Mouse (Mus musculus) forebrain, embryonic 10.5 days (tissue): ENCODE data around the gene Preb. TPM values are rescaled to one million over a fixed set of nuclear protein-coding genes. Genes with fewer than 3 reads are reported as not detected.

Source experiments
- DNase-seq: peaks from one replicate; pipeline ENCODE4 v3.0.0-alpha.2; 2017; ENCODE audit warnings: low spot score; ENCODE audit errors: extremely low spot score
- H3K27ac ChIP-seq: fragments of 300-500 bp; sonication (generic); 2 replicates; pipeline ENCODE4 v1.5.1; 2016; ENCODE audit warnings: mild to moderate bottlenecking
- H3K27me3 ChIP-seq: fragments of 300-500 bp; sonication (generic); 2 replicates; pipeline ENCODE4 v1.6.1; 2016; ENCODE audit warnings: mild to moderate bottlenecking; ENCODE audit not compliant: poor library complexity, severe bottlenecking
- H3K36me3 ChIP-seq: fragments of 300-500 bp; sonication (generic); replicated peaks from 2 replicates; pipeline ENCODE4 v1.6.1; 2016; ENCODE audit warnings: mild to moderate bottlenecking, moderate library complexity
- H3K4me1 ChIP-seq: fragments of 300-500 bp; sonication (generic); 2 replicates; pipeline ENCODE4 v1.6.1; 2016
- H3K4me3 ChIP-seq: fragments of 300-500 bp; sonication (generic); 2 replicates; pipeline ENCODE4 v1.5.1; 2016; ENCODE audit warnings: mild to moderate bottlenecking, moderate library complexity
- H3K9me3 ChIP-seq: fragments of 300-500 bp; sonication (generic); 2 replicates; pipeline ENCODE4 v1.6.1; 2016; ENCODE audit warnings: mild to moderate bottlenecking, moderate library complexity
- WGBS: fragments of 180-500 bp; shearing (Covaris S2); methylation state at CpG from one replicate; pipeline ENCODE4 v1.1.7; 2016; 5-methylcytosine and 5-hydroxymethylcytosine counted together
- polyA plus RNA-seq: library from polyadenylated mRNA; unstranded; fragments of >200 nt; fragmentation: Nextera tagmentation; extraction: Ambion mirVana; gene quantifications from 2 replicates; pipeline ENCODE4 v1.2.1, GENCODE M21; 2016

Gene Preb
- polyA plus RNA-seq, 1 experiment from 2014 or later, result 142 TPM

DNA sequence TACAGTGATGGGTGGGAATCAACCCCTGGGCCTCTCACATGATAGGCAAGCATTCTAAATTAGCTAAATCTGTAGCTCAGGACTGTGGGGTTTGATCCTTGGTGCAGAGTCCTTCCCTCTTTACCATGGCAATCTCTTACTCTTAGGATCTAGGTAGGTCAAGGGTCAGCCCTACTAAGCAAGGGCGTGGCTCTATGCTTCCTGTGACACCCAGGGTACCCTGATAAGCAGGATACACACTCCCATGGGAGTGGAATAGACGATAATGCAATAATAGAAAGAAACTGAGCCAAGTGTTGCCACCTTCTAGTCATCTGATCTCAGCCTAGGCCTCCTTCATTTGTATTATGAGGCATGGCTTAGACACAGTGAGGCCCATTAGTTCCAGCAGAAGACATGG is 9.3 kb upstream of the Preb start:
- H3K27ac ChIP-seq, result no peak overlapping the region
- DNase-seq, result no peak
- H3K4me3 ChIP-seq, result no peak overlapping the region
- 77% methylated on average over 2 of the region's 2 CpGs for WGBS
- H3K4me1 ChIP-seq, result peaks cover 11% of the 10 kb centered on the region; the same call in 1 of the 2 replicates
- H3K36me3 ChIP-seq, result no peaks in the 10 kb centered on the region
- no peaks in the 10 kb centered on the region for H3K9me3 ChIP-seq
- H3K27me3 ChIP-seq, result peaks cover 4% of the 10 kb centered on the region; the same call in 1 of the 2 replicates

DNA sequence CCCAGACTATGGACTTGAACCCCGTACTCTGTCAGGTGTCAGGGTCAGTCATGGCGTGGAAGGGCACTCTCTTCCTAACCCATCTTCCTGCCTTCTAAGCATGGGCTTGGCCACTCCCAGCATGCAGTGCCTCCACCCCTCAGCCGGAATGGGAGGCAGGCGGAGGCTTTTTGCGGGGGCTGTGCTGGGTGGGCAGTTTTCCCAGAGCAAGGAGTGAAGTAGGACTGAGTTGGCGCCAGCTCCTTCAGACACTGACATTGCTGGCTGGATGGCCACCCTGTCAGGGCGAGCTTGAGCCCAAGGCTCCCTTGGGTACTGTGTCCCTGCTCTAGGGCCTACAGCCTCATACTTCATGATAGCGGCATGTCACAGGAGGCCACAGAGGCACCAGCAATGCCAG is 8.3 kb upstream of the Preb start, which contains the start of gene Tcf23:
TSS of gene Tcf23 (plus strand) at position 247 of the 400 bp plus-strand sequence.
- no peak within 1 kb of the TSS for H3K4me3 ChIP-seq
- H3K36me3 ChIP-seq, result no peaks in the 10 kb centered on the region
- DNase-seq, result no peak
- no peak within 1 kb of the TSS for H3K27ac ChIP-seq
- peaks cover 4% of the 10 kb centered on the region; the same call in 1 of the 2 replicates for H3K27me3 ChIP-seq
- H3K9me3 ChIP-seq, result no peaks in the 10 kb centered on the region
- H3K4me1 ChIP-seq, result 0 out of 2 replicates have a peak, but pooled peaks cover 4% of the 10 kb centered on the region
- WGBS, result 81% methylated on average over 8 of the region's 8 CpGs

DNA sequence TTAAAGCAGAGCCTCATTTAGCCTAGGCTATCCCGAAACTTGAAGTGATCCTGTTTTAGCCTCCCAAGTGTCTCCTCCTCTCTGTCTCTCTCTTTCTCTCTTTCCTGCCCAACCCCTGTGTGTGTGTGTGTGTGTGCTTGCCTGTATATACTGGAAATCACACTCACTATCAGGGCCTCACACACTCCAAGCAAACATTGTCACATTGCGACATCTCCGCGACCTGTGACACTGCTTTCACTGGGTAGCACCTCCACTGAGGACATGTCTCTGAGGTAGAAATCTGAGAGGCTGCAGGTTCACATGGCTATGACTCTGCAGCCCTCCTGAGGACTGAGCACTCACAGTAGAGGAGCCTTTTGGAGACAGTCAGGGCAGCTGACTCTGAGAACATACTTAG is 6.0 kb upstream of the Preb start:
- Histone ChIP-seq H3K27me3 (peaks cover 4% of the 10 kb centered on the region; the same call in 1 of the 2 replicates), H3K36me3 (no peaks in the 10 kb centered on the region), H3K4me1 (0 out of 2 replicates have a peak, but pooled peaks cover 4% of the 10 kb centered on the region), H3K9me3 (no peaks in the 10 kb centered on the region), H3K27ac (no peak overlapping the region), H3K4me3 (no peak overlapping the region)
- 89% methylated on average over 4 of the region's 4 CpGs for WGBS
- no peak for DNase-seq

DNA sequence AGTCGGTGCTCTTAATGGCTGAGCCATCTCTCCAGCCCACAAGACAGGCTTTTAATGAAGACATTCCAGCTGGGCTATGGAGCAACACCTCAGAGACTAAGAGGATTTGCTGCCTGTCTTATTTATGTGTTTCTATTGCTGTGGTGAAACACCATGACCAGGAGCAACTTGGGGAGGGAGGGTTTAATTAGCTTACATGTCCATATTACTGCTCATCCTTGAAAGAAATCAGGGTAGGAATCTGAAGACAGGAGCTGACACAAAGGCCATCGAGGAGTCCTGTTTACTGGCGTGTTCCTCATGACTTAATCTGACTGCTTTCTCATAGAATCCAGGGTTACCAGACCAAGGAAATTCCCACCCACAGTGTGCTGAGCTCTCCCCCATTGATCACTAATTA is 3.8 kb upstream of the Preb start:
- no peak overlapping the region for H3K27ac ChIP-seq
- no peak for DNase-seq
- peaks cover 2% of the 10 kb centered on the region; the same call in 1 of the 2 replicates for H3K36me3 ChIP-seq
- peaks cover 2% of the 10 kb centered on the region; the same call in 1 of the 2 replicates for H3K27me3 ChIP-seq
- no peaks in the 10 kb centered on the region for H3K9me3 ChIP-seq
- H3K4me1 ChIP-seq, result peaks cover 14% of the 10 kb centered on the region
- H3K4me3 ChIP-seq, result no peak overlapping the region
- 70% methylated on average over 3 of the region's 3 CpGs for WGBS

DNA sequence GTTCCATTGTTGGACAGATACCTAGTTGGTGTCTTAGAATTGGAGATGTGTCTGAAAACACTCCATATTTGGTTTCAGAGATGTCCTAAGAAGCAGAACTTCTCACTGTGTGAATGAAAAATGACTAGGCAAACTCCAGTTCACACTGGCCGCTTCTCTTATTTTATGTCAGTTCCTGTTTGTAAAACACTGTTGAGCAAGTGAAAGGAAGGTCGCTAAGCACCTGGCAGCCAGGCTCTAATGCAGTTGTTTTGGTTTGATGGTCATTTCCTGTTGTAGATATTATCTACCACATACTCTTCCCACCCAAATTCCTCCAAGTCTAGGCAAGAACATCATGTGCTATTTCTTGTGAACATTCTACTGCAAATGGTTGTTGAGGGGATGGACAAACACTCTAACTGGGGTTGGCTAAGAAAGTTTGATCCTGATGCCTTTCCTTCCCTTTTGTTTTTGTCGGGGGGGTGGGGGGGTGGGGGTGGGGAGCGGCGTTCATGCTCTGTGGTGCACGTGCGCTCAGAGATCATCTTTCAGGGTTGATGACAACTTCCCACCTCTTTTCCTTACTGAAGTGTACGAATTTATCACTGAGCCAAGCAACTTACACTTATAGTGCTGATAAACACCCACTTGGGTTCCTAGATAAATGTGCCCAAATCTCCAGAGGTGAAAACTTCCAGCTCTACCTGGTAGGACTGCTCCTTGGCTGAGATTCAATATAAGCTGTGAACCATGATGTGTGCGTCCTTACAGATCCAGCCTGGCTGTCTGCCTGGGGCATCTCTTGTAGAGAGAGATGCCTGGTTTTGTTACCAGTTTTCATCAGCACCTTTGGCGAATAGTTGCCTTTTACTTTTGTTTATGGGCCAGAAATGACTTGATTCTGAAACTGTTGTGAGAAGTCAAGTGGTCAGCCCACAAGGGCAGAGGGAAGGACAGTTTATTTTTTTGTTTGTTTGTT is 1.7 kb upstream of the Preb start:
- 85% methylated on average over 10 of the region's 10 CpGs for WGBS

DNA sequence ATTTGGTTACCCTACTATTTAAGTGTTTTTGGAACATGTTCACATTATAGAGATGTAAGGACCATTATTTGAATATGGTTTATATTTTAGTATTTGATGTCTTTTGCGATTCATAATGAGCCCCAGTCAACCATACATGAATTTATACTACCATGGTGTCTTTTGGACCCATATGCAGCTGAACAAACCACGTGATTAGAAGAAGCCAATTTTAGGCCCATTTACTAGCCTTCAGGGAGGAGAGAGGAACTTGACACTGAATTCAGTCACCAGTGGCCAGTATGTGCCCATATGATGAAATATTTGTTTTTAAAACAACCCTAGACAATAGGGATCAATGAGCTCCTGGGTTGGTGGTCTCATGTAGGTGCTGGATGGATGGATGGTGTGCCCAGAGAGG is 653 bp upstream of the Preb start:
- no peaks in the 10 kb centered on the region for H3K9me3 ChIP-seq
- H3K27me3 ChIP-seq, result no peaks in the 10 kb centered on the region
- no peak for DNase-seq
- H3K36me3 ChIP-seq, result peaks cover 25% of the 10 kb centered on the region
- H3K4me3 ChIP-seq, result peak overlapping the region; percentile 73
- H3K27ac ChIP-seq, result peak overlapping the region; percentile 92
- 92% methylated on average over 2 of the region's 2 CpGs for WGBS
- H3K4me1 ChIP-seq, result peaks cover 30% of the 10 kb centered on the region

More for the DNA sequence above, 1.7 kb upstream of the Preb start:
- no peak overlapping the region for H3K27ac ChIP-seq
- no peaks in the 10 kb centered on the region for H3K9me3 ChIP-seq
- no peaks in the 10 kb centered on the region for H3K27me3 ChIP-seq
- no peak overlapping the region for H3K4me3 ChIP-seq
- DNase-seq, result no peak
- H3K36me3 ChIP-seq, result peaks cover 21% of the 10 kb centered on the region
- H3K4me1 ChIP-seq, result peaks cover 30% of the 10 kb centered on the region

DNA sequence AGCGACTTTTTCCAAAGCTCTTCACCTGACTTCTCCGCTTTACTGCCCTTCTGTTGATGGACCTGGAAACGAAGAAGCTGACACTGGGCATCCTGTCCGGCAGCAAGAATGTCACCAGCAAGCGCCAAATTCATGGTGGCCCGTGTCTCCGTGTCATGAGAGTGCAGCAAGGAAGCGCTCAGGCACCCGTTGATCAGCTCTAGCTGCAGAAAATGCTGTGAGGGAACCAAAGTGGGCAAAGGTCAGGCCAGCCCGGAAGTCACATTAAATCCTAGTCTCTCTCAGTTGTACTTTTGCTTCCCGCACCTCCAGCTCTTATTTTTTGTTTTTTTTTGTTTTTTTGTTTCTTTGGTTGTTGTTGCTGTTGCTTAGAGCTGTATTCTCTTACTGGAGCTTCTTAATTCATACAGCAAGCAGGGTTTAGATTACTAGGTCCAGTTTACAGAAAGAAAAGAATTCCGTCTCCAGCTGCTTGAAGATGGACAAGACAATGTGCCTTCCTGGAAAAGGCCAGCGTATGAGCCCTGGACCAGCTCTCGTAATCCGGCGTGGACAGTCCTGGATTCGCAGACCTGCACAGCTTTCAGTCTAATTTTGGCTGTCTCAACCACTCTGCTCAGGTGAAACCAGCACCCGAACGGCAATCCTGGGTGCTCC is 835 bp downstream of the Preb start:
- H3K4me3 ChIP-seq, result peak overlapping the region; percentile 73
- 41% methylated on average over 19 of the region's 19 CpGs for WGBS
- no peak for DNase-seq
- peak overlapping the region; percentile 92 for H3K27ac ChIP-seq
- no peaks in the 10 kb centered on the region for H3K27me3 ChIP-seq
- peaks cover 40% of the 10 kb centered on the region for H3K36me3 ChIP-seq
- no peaks in the 10 kb centered on the region for H3K9me3 ChIP-seq
- peaks cover 30% of the 10 kb centered on the region for H3K4me1 ChIP-seq

DNA sequence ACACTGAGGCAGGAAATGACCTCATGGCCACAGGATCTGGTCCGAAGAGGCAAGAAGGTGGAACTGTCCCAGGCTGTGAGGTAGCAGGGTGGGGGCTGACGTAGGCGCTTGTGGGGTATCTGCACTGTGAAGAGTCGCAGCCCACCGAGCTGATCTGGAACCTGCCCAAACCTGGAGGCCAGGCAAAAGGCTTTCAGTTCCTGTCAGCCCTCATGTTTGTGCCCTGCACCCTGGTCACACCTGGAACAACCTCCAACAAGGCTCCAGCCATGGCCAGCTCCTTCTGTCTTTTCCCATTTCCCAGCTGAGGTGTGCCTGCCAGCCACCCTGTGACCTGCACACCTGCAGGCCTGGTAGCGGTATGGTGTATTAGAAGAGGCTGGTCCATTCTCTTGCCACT is 2.3 kb downstream of the Preb start:
- no peak for DNase-seq
- 94% methylated on average over 6 of the region's 6 CpGs for WGBS
- H3K27ac ChIP-seq, result no peak overlapping the region
- peak overlapping the region; percentile 18 for H3K4me3 ChIP-seq
- H3K4me1 ChIP-seq, result peaks cover 30% of the 10 kb centered on the region
- H3K36me3 ChIP-seq, result peaks cover 54% of the 10 kb centered on the region
- no peaks in the 10 kb centered on the region for H3K27me3 ChIP-seq
- H3K9me3 ChIP-seq, result no peaks in the 10 kb centered on the region

DNA sequence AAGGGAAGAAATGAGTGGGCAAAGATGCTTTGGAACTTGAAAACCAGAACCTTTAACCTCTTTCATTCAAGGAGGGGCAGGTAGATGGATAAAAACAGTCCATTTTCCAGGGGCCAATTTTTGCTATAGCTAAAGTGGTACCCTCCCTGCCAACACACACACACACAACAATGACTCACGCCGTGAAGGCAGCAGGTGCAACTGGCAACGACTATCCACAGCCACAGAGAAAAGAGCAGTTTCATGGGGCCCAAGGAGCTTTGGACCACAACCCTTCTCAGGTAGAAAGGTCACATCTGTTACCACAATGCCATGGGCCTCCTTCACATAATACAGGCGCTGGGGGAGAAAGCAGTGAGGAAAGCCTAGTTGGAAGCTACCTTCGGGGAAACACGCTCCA is 4.4 kb downstream of the Preb start:
- H3K9me3 ChIP-seq, result no peaks in the 10 kb centered on the region
- H3K36me3 ChIP-seq, result peaks cover 69% of the 10 kb centered on the region
- WGBS, result 97% methylated on average over 6 of the region's 6 CpGs

DNA sequence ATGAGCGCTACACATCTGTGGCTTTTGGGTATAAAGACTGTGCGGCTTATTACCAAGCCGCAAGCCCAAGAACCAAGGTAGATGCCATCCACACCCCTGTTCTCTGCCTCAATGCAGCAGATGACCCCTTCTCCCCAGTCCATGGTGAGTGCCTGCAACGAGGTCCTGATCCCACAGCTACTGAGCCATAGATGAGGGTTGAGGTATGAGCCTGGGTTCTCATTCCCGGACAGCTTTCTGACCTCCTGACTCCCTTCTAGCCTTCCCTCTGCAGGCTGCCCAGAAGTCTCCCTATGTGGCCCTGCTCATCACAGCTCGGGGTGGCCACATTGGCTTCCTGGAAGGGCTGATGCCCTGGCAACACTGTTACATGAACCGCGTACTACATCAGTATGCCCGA is 5.6 kb downstream of the Preb start:
- no peak for DNase-seq
- Histone ChIP-seq H3K27me3 (no peaks in the 10 kb centered on the region), H3K9me3 (no peaks in the 10 kb centered on the region), H3K36me3 (peaks cover 69% of the 10 kb centered on the region), H3K4me3 (no peak overlapping the region), H3K4me1 (peaks cover 36% of the 10 kb centered on the region), H3K27ac (no peak overlapping the region)
- 98% methylated on average over 9 of the region's 9 CpGs for whole genome bisulfite sequencing

More for the DNA sequence above, 4.4 kb downstream of the Preb start:
- no peak for DNase-seq
- Histone ChIP-seq H3K4me1 (peaks cover 33% of the 10 kb centered on the region), H3K27ac (no peak overlapping the region), H3K27me3 (no peaks in the 10 kb centered on the region), H3K4me3 (no peak overlapping the region)

DNA sequence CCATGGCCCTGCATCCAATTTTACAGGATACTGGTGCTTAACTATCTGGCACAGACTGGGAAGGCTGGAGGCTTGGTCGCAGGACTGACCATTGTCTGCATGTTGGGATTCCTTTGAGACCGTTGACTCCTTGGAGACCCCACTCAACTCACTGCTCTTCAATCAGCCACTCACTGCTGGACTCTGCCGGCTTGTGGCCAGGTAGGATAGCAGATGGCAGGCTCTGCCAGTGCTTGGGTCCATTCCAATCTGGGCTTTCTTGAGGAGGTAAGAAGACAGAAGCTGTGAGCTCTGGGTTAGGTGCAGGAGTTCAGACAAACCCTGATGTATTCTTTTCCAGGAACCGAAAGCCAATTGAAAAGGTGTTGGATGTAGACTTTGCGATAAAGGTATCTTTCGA is 6.1 kb downstream of the Preb start:
- Histone ChIP-seq H3K36me3 (peaks cover 69% of the 10 kb centered on the region), H3K27me3 (peaks cover under 1% of the 10 kb centered on the region; the same call in 1 of the 2 replicates), H3K9me3 (no peaks in the 10 kb centered on the region), H3K27ac (no peak overlapping the region), H3K4me1 (peaks cover 36% of the 10 kb centered on the region), H3K4me3 (no peak overlapping the region)
- DNase-seq, result no peak
- WGBS, result 100% methylated on average over 6 of the region's 6 CpGs

DNA sequence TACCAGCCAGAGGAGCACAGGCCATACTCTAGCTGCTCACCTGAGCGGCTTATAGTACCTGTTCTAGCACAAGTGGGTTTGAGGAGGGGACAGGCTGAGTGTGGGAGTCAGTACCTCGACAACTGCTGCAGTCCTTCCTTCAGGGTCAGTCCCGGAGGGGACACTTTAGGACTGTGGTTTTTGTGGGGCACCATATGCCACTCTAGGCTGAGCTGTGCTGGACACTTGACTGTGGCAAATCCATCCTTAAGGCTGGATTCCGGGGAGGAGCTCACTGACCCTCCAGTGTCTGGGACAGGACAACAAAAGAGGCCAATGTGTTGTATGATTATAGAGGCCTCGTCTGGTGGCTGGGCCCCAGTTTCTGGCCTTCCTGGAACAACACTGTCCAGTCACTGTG is 7.6 kb downstream of the Preb start:
- no peak overlapping the region for H3K27ac ChIP-seq
- H3K27me3 ChIP-seq, result peaks cover 14% of the 10 kb centered on the region
- peaks cover 54% of the 10 kb centered on the region for H3K36me3 ChIP-seq
- DNase-seq, result no peak
- no peaks in the 10 kb centered on the region for H3K9me3 ChIP-seq
- no peak overlapping the region for H3K4me3 ChIP-seq
- 88% methylated on average over 5 of the region's 5 CpGs for WGBS
- H3K4me1 ChIP-seq, result peaks cover 27% of the 10 kb centered on the region

DNA sequence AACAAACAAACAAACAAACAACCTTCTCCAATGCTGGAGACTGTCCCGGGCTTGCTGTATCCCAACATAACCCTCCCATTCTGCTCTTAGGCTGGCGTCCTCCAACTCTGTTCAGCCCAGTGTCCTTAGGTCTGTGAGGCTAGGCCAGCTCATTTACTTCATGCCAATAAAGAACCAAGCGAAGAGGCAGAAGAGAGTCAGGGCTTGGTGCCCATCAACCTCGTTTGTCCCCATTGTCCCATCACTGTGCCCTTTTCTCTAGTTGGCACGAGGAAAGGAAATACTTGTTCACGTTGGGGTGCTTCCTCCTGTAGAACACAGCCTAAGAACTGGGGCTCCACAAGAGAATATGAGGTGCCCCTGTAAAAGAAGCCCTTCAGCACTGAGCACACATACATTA is 8.5 kb downstream of the Preb start:
- Histone ChIP-seq H3K27me3 (peaks cover 22% of the 10 kb centered on the region), H3K36me3 (peaks cover 48% of the 10 kb centered on the region), H3K4me3 (no peak overlapping the region), H3K4me1 (peaks cover 25% of the 10 kb centered on the region), H3K27ac (no peak overlapping the region), H3K9me3 (no peaks in the 10 kb centered on the region)
- WGBS, result 88% methylated on average over 6 of the region's 6 CpGs
- DNase-seq, result no peak
